Mouse (Mus musculus) limb, embryonic 14.5 days (tissue): Measurements from ENCODE around the gene Zmiz1. TPM values are rescaled to one million over a fixed set of nuclear protein-coding genes. Genes with fewer than 3 reads are reported as not detected.

Experiments
- ATAC-seq: fragments of 200-750 bp; cut with Nextera tagmentation; 2 replicates; pipeline ENCODE4 v1.8.0; 2017; ENCODE audit warnings: low read depth, moderate number of reproducible peaks, moderate TSS enrichment; ENCODE audit not compliant: low FRiP score
- DNase-seq: peaks from one replicate; pipeline ENCODE4 v3.0.0-alpha.2; 2015; ENCODE audit warnings: low spot score
- H3K27ac ChIP-seq: fragments of 300-500 bp; sonication (generic); replicated peaks from 2 replicates; pipeline ENCODE4 v1.5.1; 2014; ENCODE audit warnings: low read depth, mild to moderate bottlenecking, low read length, moderate library complexity, mixed read lengths
- H3K27me3 ChIP-seq: fragments of 300-500 bp; sonication (generic); 2 replicates; pipeline ENCODE4 v1.6.1; 2014; ENCODE audit warnings: low read length, mixed read lengths; ENCODE audit not compliant: control insufficient read depth, insufficient read depth
- H3K36me3 ChIP-seq: fragments of 300-500 bp; sonication (generic); 2 replicates; pipeline ENCODE4 v1.6.1; 2014; ENCODE audit warnings: mild to moderate bottlenecking, low read length, moderate library complexity, mixed read lengths; ENCODE audit not compliant: control insufficient read depth, insufficient read depth
- H3K4me1 ChIP-seq: fragments of 300-500 bp; sonication (generic); 2 replicates; pipeline ENCODE4 v1.6.1; 2014; ENCODE audit warnings: antibody characterized with exemption, low read length, mixed read lengths; ENCODE audit not compliant: control insufficient read depth, insufficient read depth
- H3K4me2 ChIP-seq: fragments of 300-500 bp; sonication (generic); replicated peaks from 2 replicates; pipeline ENCODE4 v1.6.1; 2014; ENCODE audit warnings: low read depth, mild to moderate bottlenecking, low read length, moderate library complexity; ENCODE audit not compliant: severe bottlenecking
- H3K4me3 ChIP-seq: fragments of 300-500 bp; sonication (generic); replicated peaks from 2 replicates; pipeline ENCODE4 v1.5.1; 2014; ENCODE audit warnings: low read length
- H3K9ac ChIP-seq: fragments of 300-500 bp; sonication (generic); 2 replicates; pipeline ENCODE4 v1.6.1; 2014; ENCODE audit warnings: mild to moderate bottlenecking, low read depth, low read length, moderate library complexity; ENCODE audit not compliant: severe bottlenecking
- H3K9me3 ChIP-seq: fragments of 300-500 bp; sonication (generic); 2 replicates; pipeline ENCODE4 v1.6.1; 2016; ENCODE audit warnings: low read length; ENCODE audit not compliant: control insufficient read depth
- POLR2A ChIP-seq: fragments of 200-500 bp; IDR thresholded peaks from 2 replicates; pipeline ENCODE4 v1.8.0; 2012; ENCODE audit warnings: inconsistent platforms, mild to moderate bottlenecking, moderate library complexity, borderline replicate concordance; ENCODE audit not compliant: insufficient read depth, insufficient read length; ENCODE audit errors: extremely low read depth
- WGBS: fragments of 180-500 bp; shearing (Covaris S2); extraction: QIAGEN DNeasy Blood & Tissue Kit; methylation state at CpG from one replicate; pipeline ENCODE4 v1.1.7; 2014; 5-methylcytosine and 5-hydroxymethylcytosine counted together
- polyA plus RNA-seq, 2 experiments: library from polyadenylated mRNA; depleted of rRNA in 1 of 2; stranded (reverse) in 1 of 2; unstranded in 1 of 2; fragments of >200 nt; fragmentation: Nextera tagmentation in 1 of 2; extraction: Ambion mirVana in 1 of 2; gene quantifications; 2 replicates each; pipeline versions ENCODE4 v1.2.1 to v1.2.3; 2012 to 2014

Zmiz1 gene
- polyA plus RNA-seq, 2 experiments, result 61.8 to 81.2 TPM

GRCm38 (mm10) chr14:25639979-25640378, 181.0 kb downstream of the Zmiz1 start:
- no peak for TF ChIP-seq POLR2A
- Histone ChIP-seq H3K27ac (no peak overlapping the region), H3K9me3 (no peaks in the 10 kb centered on the region), H3K4me1 (no peaks in the 10 kb centered on the region), H3K9ac (no peak overlapping the region), H3K36me3 (peaks cover 90% of the 10 kb centered on the region), H3K27me3 (no peaks in the 10 kb centered on the region), H3K4me2 (no peak overlapping the region), H3K4me3 (no peak overlapping the region)
- no peak for ATAC-seq
- 92% methylated on average over 3 of the region's 3 CpGs for WGBS
- no peak for DNase-seq

GRCm38 (mm10) chr14:25640421-25641056, 181.6 kb downstream of the Zmiz1 start:
- H3K36me3 ChIP-seq, result peaks cover 90% of the 10 kb centered on the region

GRCm38 (mm10) chr14:25641067-25641466, 182.1 kb downstream of the Zmiz1 start:
- no peaks in the 10 kb centered on the region for H3K4me1 ChIP-seq
- H3K9ac ChIP-seq, result no peak overlapping the region
- no peak for ATAC-seq
- H3K27me3 ChIP-seq, result no peaks in the 10 kb centered on the region
- WGBS, result 75% methylated on average over 5 of the region's 6 CpGs
- no peak for DNase-seq
- no peak overlapping the region for H3K4me2 ChIP-seq
- H3K9me3 ChIP-seq, result no peaks in the 10 kb centered on the region
- no peak overlapping the region for H3K27ac ChIP-seq
- H3K36me3 ChIP-seq, result peaks cover 90% of the 10 kb centered on the region
- H3K4me3 ChIP-seq, result no peak overlapping the region
- TF ChIP-seq POLR2A, result no peak

More at GRCm38 (mm10) chr14:25640421-25641056, 181.6 kb downstream of the Zmiz1 start:
- Histone ChIP-seq H3K27me3 (no peaks in the 10 kb centered on the region), H3K9ac (no peak overlapping the region), H3K27ac (no peak overlapping the region), H3K9me3 (no peaks in the 10 kb centered on the region), H3K4me1 (no peaks in the 10 kb centered on the region), H3K4me2 (no peak overlapping the region), H3K4me3 (no peak overlapping the region)
- 67% methylated on average over 6 of the region's 6 CpGs for WGBS
- DNase-seq, result no peak
- no peak for ATAC-seq
- no peak for TF ChIP-seq POLR2A

GRCm38 (mm10) chr14:25645717-25646116, 186.7 kb downstream of the Zmiz1 start:
- Histone ChIP-seq H3K9ac (no peak overlapping the region), H3K36me3 (peaks cover 97% of the 10 kb centered on the region), H3K27ac (no peak overlapping the region), H3K4me3 (no peak overlapping the region), H3K27me3 (no peaks in the 10 kb centered on the region), H3K4me2 (no peak overlapping the region), H3K9me3 (no peaks in the 10 kb centered on the region), H3K4me1 (no peaks in the 10 kb centered on the region)
- no peak for DNase-seq
- no peak for TF ChIP-seq POLR2A
- WGBS, result 90% methylated on average over 9 of the region's 9 CpGs
- ATAC-seq, result no peak

GRCm38 (mm10) chr14:25646161-25646621, 187.2 kb downstream of the Zmiz1 start:
- Histone ChIP-seq H3K4me2 (no peak overlapping the region), H3K9me3 (no peaks in the 10 kb centered on the region), H3K4me1 (no peaks in the 10 kb centered on the region), H3K9ac (no peak overlapping the region), H3K36me3 (peaks cover 99% of the 10 kb centered on the region), H3K27ac (no peak overlapping the region), H3K4me3 (no peak overlapping the region), H3K27me3 (no peaks in the 10 kb centered on the region)
- WGBS, result 72% methylated on average over 2 of the region's 2 CpGs
- DNase-seq, result peak; percentile 60
- no peak for TF ChIP-seq POLR2A
- no peak for ATAC-seq
